Mouse (Mus musculus) adrenal gland, adult (tissue): Measurements from ENCODE around the gene B230307C23Rik.
"Not testable (repeated sequence)": the region's sequence is repeated elsewhere in the genome, so short reads cannot be mapped to it uniquely, and the experiment has no call there.

ENCODE experiments used
- DNase-seq, 2 experiments: peaks; one replicate each; pipeline ENCODE4 v3.0.0; 2022 to 2023; ENCODE audit warnings: low spot score in 1 of 2; ENCODE audit not compliant: inconsistent age in 2 of 2

B230307C23Rik gene

DNA sequence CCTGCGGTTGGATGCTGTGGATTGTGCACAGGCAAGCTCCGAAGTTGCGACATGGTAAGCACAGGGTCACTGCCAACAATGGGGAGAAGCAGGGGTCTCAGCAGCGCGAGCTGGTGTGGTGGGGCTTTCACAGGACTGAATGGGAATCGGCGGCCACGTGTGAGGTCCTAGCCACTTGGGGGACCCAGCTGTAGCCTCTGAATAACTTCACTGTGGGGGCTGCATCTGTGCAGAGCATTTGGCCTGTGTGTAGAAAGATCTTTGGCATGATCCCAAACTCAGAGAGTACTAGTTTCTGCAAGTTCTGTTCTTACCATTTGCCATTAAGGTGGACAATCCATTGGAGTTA lies 242 bp downstream of the B230307C23Rik start:
- DNase-seq, result not testable (repeated sequence)

DNA sequence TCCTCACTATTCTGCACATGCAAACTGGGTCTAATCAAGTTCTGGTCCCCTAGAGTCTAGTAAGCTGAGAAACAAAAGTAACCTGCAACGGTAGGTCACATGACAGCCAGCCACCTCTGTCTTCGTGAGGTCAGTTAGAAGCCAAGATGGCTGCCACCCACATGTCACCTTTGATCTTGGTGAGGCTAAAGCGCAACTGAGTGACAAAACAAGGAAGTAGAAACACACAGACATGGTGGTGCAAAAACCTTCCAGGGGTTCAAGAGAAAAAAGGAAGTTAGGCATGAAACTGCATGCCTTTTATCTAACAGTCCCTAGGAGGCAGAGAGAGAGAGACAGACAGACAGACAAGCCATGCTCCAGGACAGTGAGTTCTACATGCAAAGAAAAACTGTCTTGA lies 25.0 kb downstream of the B230307C23Rik start:
- no peak for DNase-seq

DNA sequence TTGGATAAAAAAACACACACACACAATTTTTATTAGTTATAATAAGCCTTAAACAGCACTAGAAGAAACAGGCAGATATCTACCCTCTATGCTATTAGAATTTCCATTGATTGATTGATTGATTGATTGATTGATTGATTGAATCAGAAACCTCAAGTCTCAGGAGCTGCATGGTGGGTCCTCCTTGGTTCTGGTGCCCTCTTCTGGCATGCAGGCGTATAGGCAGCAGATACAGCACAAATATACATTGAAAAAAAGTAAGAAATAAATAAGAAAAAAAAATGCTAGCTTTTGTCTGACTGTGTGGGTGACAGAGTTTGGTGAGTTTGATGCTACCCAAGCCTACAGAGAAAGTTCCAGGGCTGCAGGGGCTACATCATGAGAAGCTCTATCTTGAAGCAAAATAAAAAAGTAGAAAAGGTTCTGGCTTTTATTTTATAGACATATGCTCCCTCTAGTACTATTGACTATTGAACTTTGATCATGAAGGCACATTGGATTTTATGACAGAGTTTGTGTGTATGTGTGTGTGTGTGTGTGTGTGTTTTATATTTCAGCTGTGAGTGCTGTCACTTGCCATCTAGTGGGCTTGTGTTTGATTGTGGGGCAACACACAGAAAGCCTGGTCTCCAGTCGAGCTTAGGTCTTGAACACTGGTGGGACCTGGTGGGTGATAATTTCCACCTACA lies 25.7 kb downstream of the B230307C23Rik start:
- DNase-seq, result no peak

- DNase-seq, result not testable (repeated sequence)
These were observed 29.1 kb downstream of the B230307C23Rik start for GRCm38 (mm10) chr16:98026186-98026585.

DNA sequence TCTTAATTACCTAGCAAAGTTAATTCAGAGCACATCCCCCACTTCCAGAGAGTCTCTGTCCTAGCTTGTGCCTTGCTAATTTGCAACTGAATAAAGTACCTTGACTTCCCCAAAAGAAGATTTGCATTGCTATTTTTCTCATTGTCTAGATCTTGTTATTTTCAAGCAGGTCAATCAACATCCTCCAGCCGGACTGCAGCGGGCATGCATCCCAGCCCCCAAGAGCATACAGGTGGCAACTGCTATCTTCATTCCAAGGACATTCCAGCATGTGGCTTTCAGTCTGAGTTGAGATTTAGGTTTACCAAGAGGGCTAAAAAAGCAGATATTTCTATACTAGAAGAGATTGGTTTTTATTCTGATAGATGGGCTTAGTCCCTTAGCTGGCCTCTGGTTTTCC lies 37.9 kb downstream of the B230307C23Rik start:
- DNase-seq, result not testable (repeated sequence)

GRCm38 (mm10) chr16:98041676-98042075 lies 44.6 kb downstream of the B230307C23Rik start:
- peak; percentile 16 to 73 for DNase-seq

GRCm38 (mm10) chr16:98079382-98079781 lies 82.3 kb downstream of the B230307C23Rik start:
- peak in 1 of 2 experiments; percentile 27 for DNase-seq

DNA sequence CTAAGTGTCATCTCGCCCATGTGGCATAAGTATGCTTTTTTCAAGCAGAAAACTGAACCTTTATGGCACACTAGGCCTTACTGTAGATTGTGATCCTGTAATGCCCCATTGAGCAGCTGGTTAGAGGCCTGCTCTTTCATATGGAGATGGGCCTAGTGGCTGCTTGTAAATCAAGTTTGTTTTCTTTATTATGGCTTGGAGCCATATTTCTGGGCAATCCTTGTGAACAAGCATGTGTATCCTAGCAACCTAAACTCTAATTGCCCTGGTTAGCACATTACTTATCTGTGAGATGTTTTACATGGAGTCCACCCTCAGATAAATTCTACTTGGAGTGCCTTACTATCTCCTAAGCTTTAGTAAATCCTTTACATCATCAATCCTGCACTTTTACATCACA lies 84.0 kb downstream of the B230307C23Rik start:
- peak in 1 of 2 experiments; percentile 36 for DNase-seq
